Mouse (Mus musculus) neural tube, embryonic 13.5 days (tissue): ENCODE measurements at regions not wholly inside any gene's neighbourhood (a gene's known extent, or its start where the extent isn't known, plus 50 kb on each side); places are given as distances from the start of the nearest gene placed in this dataset.
A peak's percentile ranks its signal among the peaks of the same experiment; 100 is the strongest.

Experiments
- ATAC-seq: fragments of 200-750 bp; cut with Nextera tagmentation; 2 replicates; pipeline ENCODE4 v1.8.0; 2017; ENCODE audit warnings: low read depth, mild to moderate bottlenecking, moderate TSS enrichment, moderate library complexity
- H3K27ac ChIP-seq: fragments of 300-500 bp; sonication (generic); replicated peaks from 2 replicates; pipeline ENCODE4 v1.5.1; 2015; ENCODE audit warnings: moderate library complexity, mild to moderate bottlenecking, inconsistent platforms
- H3K27me3 ChIP-seq: fragments of 300-500 bp; sonication (generic); 2 replicates; pipeline ENCODE4 v1.6.1; 2015; ENCODE audit warnings: mild to moderate bottlenecking, inconsistent platforms
- H3K36me3 ChIP-seq: fragments of 300-500 bp; sonication (generic); 2 replicates; pipeline ENCODE4 v1.6.1; 2015; ENCODE audit warnings: mild to moderate bottlenecking, inconsistent platforms
- H3K4me1 ChIP-seq: fragments of 300-500 bp; sonication (generic); replicated peaks from 2 replicates; pipeline ENCODE4 v1.6.1; 2015; ENCODE audit warnings: inconsistent platforms
- H3K4me2 ChIP-seq: fragments of 300-500 bp; sonication (generic); 2 replicates; pipeline ENCODE4 v1.6.1; 2015; ENCODE audit warnings: inconsistent platforms, mild to moderate bottlenecking, moderate library complexity
- H3K4me3 ChIP-seq: fragments of 300-500 bp; sonication (generic); 2 replicates; pipeline ENCODE4 v1.5.1; 2015; ENCODE audit warnings: mild to moderate bottlenecking, inconsistent platforms
- H3K9ac ChIP-seq: fragments of 300-500 bp; sonication (generic); 2 replicates; pipeline ENCODE4 v1.6.1; 2015; ENCODE audit warnings: moderate library complexity, mild to moderate bottlenecking, inconsistent platforms
- H3K9me3 ChIP-seq: fragments of 300-500 bp; sonication (generic); 2 replicates; pipeline ENCODE4 v1.6.1; 2016; ENCODE audit warnings: inconsistent platforms
- WGBS: fragments of 180-500 bp; shearing (Covaris S2); methylation state at CpG from one replicate; pipeline ENCODE4 v1.1.7; 2015; 5-methylcytosine and 5-hydroxymethylcytosine counted together

DNA sequence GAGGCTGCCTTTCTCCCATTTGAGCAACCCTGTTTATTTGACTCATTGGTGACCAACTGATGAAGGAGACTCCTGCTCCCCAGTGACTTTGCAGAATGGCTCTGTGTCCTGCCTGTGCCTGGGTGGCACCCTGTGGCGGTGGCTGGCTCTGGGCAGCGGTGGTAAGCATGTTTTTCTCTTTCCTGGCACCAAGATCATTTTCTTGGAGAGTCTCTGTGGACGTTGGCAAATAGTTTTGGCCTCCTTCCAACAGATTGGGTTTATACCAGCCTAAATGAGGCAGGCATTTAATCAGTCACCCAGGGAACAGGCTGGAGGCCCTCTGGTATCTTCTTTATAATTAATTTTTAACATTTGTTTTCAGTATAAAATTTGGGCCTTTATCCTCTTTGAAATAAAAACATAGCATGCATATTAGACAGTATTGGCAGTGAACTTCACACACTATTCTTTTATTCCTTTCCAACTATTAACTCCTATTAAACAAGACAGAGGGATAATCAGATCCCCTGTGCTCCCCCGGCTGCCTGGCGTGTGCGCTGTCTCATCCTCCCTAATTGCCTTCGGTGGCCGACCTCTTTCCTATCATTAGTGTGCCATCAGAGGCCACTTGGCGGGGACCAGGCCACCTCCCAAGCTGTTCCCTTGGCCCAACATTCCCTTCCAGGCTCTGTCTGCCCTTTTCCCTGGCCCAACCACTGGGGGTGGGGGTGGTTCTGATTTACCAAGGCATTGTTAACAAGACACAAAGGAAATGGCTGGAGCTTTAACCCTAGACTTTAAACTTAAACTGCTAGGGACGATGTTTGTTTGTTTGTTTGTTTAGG lies 111.8 kb upstream of the Topaz1 start:
- peak overlapping the region; percentile 80 for H3K27ac ChIP-seq
- 19% methylated on average over 10 of the region's 10 CpGs for WGBS
- H3K4me3 ChIP-seq: no peak overlapping the region
- peaks cover 41% of the 10 kb centered on the region for H3K4me1 ChIP-seq
- ATAC-seq: peak; percentile 84
- H3K9me3 ChIP-seq: no peaks in the 10 kb centered on the region
- H3K9ac ChIP-seq: no peak overlapping the region
- H3K36me3 ChIP-seq: no peaks in the 10 kb centered on the region
- no peak overlapping the region for H3K4me2 ChIP-seq
- H3K27me3 ChIP-seq: peaks cover 64% of the 10 kb centered on the region

DNA sequence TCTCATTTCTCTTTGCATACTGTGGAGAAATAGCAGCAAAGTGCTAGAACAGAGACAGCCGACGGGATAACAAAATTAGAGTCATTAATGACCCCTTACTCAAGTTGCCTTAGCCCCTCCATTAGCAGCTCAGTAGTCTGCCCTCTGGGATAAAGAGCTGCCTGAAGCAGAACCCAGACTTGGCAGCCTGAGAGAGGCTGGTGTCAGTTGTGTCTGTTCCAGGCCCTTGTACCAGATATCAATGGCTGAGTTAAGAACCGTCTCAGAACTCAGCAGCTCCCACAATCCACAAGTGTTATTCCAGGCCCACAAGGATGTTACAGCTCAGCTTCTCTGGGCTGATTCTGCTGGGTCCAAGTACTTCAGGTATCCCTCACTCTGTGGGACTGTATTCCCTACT lies 109.6 kb upstream of the Topaz1 start:
- no peak overlapping the region for H3K4me2 ChIP-seq
- ATAC-seq: no peak
- H3K36me3 ChIP-seq: no peaks in the 10 kb centered on the region
- H3K9ac ChIP-seq: no peak overlapping the region
- WGBS: 54% methylated on average over 3 of the region's 3 CpGs
- peaks cover 34% of the 10 kb centered on the region for H3K4me1 ChIP-seq
- H3K27ac ChIP-seq: no peak overlapping the region
- peaks cover 70% of the 10 kb centered on the region for H3K27me3 ChIP-seq
- no peak overlapping the region for H3K4me3 ChIP-seq
- no peaks in the 10 kb centered on the region for H3K9me3 ChIP-seq

DNA sequence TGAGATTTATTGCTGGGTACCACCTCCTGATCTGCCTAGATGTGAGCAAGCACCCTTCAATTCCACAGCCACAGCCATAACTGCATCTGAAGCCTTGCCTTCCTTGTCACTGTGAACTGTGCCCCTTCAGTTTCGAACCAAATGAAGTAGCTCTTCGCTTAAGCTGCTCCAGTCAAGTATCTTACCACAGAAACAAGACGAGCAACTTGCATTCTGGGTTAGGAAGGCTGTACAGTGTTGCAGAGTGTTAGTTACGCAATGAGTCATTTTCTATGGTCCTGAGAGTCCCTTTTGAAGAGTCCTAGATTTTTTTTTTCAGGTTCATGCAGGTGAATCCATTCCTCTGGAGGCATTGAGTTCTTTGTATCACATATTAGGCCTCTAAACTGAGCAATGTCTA lies 107.9 kb upstream of the Topaz1 start:
- no peak for ATAC-seq

DNA sequence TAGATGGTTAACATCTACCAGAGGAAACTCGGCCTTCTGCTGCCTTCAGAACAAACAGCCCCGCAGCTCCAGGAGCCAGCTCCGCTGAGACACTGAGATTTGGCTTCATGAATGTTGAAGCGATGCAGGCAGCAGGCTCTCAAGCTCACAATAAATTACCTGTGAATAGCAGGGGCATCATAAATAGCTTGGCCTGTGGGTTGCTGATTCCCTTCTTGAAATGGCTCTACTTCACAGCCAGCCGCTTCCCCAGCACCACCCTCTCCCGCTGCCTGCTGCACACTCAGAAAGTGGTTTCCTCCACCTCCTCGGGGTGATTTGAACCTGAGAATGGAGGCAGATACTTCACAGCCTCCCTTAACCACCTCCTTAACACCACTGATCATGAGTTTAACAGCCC lies 104.2 kb upstream of the Topaz1 start:
- ATAC-seq: no peak
- Histone ChIP-seq H3K9me3 (no peaks in the 10 kb centered on the region), H3K4me1 (peaks cover 40% of the 10 kb centered on the region), H3K9ac (no peak overlapping the region), H3K36me3 (no peaks in the 10 kb centered on the region), H3K4me3 (no peak overlapping the region), H3K27me3 (peaks cover 48% of the 10 kb centered on the region), H3K4me2 (no peak overlapping the region), H3K27ac (peak overlapping the region; percentile 20)
- WGBS: 15% methylated on average over 7 of the region's 7 CpGs

More for the DNA sequence above, 107.9 kb upstream of the Topaz1 start:
- Histone ChIP-seq H3K4me2 (no peak overlapping the region), H3K27ac (no peak overlapping the region), H3K9ac (no peak overlapping the region), H3K27me3 (peaks cover 56% of the 10 kb centered on the region), H3K36me3 (no peaks in the 10 kb centered on the region), H3K4me3 (no peak overlapping the region), H3K9me3 (no peaks in the 10 kb centered on the region), H3K4me1 (peaks cover 43% of the 10 kb centered on the region)
- 93% methylated on average over 4 of the region's 4 CpGs for WGBS

DNA sequence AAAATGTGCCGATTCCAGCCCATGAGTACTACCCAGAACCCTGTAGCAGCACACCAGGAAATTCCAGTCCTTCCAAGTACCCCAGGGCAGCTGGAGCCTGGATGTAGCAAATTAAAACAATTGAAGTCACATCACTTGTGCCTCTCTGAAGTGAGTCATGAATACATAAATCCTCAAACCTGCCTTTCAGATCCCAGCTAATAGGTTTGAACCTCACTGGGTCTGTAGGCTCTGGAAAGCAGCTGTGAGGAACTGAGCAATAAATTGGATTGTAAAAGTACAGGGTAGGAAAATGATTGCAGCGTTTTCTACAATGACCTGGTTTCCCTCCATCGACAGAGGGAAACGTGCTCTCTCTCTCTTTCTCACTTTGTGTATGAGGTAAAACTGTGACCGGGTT lies 101.6 kb upstream of the Topaz1 start:
- H3K4me2 ChIP-seq: no peak overlapping the region
- 30% methylated on average over 5 of the region's 5 CpGs for WGBS
- no peaks in the 10 kb centered on the region for H3K9me3 ChIP-seq
- ATAC-seq: peak; percentile 37; the same call in 1 of the 2 replicates
- no peak overlapping the region for H3K4me3 ChIP-seq
- no peak overlapping the region for H3K9ac ChIP-seq
- H3K36me3 ChIP-seq: no peaks in the 10 kb centered on the region
- H3K27ac ChIP-seq: no peak overlapping the region
- H3K4me1 ChIP-seq: peaks cover 40% of the 10 kb centered on the region
- H3K27me3 ChIP-seq: peaks cover 23% of the 10 kb centered on the region

DNA sequence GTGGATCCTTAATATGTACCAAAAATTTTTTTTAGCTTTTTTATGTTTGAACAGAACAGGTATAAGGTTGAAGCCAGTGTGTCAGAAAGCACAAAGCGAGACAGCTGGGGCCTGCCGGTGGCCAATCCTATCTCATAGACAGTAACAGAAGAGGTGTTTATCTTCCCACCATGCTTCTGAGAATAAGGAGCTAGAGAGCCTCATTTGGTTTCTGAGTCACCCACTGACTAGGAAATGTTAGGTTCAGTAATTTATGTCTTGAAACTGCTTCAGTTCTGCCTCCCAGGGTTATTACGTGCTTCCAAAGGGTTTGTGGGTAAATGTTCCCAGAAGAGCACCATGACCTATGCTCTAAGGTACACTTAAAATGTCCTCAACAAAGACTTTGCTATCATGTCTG lies 96.3 kb upstream of the Topaz1 start:
- no peak for ATAC-seq
- Histone ChIP-seq H3K27ac (no peak overlapping the region), H3K36me3 (no peaks in the 10 kb centered on the region), H3K4me2 (no peak overlapping the region), H3K4me1 (peaks cover 9% of the 10 kb centered on the region; the same call in 1 of the 2 replicates), H3K9me3 (no peaks in the 10 kb centered on the region), H3K27me3 (no peaks in the 10 kb centered on the region), H3K9ac (no peak overlapping the region), H3K4me3 (no peak overlapping the region)
- 73% methylated on average over 3 of the region's 3 CpGs for WGBS

DNA sequence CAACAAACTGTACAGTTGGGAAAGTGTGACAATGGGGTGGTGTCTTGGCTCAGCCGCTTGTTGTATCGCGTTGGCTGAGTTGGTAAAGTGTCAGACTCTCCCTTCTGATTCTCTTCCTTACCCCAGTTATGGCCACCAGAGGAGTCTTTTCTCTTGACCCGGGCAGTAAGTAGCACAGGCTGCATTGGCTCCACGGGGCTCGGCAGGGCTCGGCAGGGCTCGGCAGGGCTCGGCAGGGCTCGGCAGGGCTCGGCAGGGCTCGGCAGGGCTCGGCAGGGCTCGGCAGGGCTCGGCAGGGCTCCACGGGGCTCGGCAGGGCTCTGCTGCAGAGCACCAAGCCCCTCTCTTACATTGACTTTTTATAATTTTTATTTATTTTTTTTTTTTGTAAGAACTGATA lies 91.6 kb upstream of the Topaz1 start:
- ATAC-seq: no peak
- Histone ChIP-seq H3K27ac (no peak overlapping the region), H3K9me3 (no peaks in the 10 kb centered on the region), H3K9ac (no peak overlapping the region), H3K4me2 (no peak overlapping the region), H3K36me3 (no peaks in the 10 kb centered on the region), H3K27me3 (no peaks in the 10 kb centered on the region), H3K4me1 (peaks cover 8% of the 10 kb centered on the region; the same call in 1 of the 2 replicates), H3K4me3 (no peak overlapping the region)
- WGBS: 58% methylated on average over 17 of the region's 17 CpGs

DNA sequence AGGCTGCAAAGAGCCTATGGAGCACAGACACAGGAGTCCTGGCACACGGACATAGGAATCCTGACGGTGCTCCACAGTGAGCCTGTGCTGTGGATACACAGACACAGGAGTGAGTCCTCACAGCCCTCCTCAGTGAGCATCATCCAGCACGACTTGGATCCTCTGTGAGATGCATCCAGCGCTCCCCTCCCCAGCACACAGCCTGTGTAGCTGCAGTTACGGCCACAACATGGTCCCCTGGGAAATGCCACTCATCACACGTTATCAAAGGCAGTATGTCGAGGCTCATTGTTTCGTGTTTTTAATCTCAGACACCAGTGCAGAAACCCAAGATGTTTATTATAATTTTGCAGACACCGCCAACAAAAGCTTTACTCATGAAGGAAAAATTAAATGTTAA lies 87.1 kb upstream of the Topaz1 start:
- no peak overlapping the region for H3K4me2 ChIP-seq
- H3K9me3 ChIP-seq: no peaks in the 10 kb centered on the region
- H3K4me3 ChIP-seq: no peak overlapping the region
- no peaks in the 10 kb centered on the region for H3K36me3 ChIP-seq
- 58% methylated on average over 9 of the region's 9 CpGs for WGBS
- H3K27me3 ChIP-seq: no peaks in the 10 kb centered on the region
- ATAC-seq: peak; percentile 74
- H3K27ac ChIP-seq: no peak overlapping the region
- no peak overlapping the region for H3K9ac ChIP-seq
- peaks cover 8% of the 10 kb centered on the region; the same call in 1 of the 2 replicates for H3K4me1 ChIP-seq

DNA sequence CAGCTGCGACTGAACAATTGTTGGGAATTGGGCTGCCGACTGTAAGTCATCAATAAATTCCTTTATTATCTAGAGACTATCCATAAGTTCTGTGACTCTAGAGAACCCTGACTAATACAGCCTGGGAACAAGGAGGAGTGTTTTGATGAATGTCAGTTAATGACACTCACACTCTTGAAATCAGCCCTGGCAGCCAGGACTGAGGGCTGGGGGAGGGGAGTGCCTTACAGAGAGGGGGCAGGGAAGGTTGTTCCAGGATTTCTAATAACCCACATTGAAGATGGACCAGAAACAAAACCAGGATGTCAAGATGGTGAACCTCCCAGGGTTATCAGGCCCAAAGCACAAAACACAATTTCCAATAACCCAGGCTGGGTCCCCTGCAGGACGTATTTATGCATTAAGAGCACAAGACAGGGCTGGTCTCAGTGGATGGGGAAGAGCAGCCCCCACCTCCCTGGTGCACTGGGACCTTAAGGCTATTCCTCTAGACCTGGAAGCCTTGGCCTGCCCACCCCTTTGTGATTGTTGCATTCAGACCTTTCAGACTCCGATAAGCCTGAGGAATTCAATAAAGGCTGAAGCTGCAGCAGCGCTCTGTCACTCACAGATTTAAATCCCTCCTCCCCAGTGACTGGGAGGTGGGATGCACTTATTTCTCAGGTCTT lies 80.0 kb upstream of the Topaz1 start:
- Histone ChIP-seq H3K27ac (peak overlapping the region; percentile 56; the same call in 1 of the 2 replicates), H3K4me3 (no peak overlapping the region), H3K4me2 (no peak overlapping the region), H3K27me3 (no peaks in the 10 kb centered on the region), H3K36me3 (no peaks in the 10 kb centered on the region), H3K9me3 (no peaks in the 10 kb centered on the region), H3K4me1 (peaks cover 20% of the 10 kb centered on the region), H3K9ac (no peak overlapping the region)
- 0 out of 2 replicates have a peak, but pooled peaks have one; percentile 27 for ATAC-seq
- WGBS: 37% methylated on average over 4 of the region's 5 CpGs

DNA sequence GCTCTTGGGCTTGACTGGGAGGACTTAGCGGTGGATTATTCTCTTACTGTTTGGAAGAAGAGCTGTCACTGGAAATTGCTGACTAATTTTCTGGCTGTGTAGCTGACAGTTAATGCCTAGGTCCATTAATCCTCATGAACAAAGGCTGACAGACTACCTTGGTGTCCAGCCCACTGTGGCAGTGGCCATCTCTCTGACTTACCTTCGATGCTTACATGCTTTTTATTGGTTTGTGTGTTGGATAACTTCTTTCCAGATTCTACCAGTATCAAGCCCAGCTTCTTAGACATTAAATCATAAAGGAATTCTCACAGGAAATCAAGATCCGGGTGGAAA lies 79.5 kb upstream of the Topaz1 start:
- ATAC-seq: no peak
- 64% methylated on average over 3 of the region's 3 CpGs for WGBS
- H3K4me3 ChIP-seq: no peak overlapping the region
- peak overlapping the region; percentile 56; the same call in 1 of the 2 replicates for H3K27ac ChIP-seq
- H3K27me3 ChIP-seq: no peaks in the 10 kb centered on the region
- no peaks in the 10 kb centered on the region for H3K9me3 ChIP-seq
- H3K4me1 ChIP-seq: peaks cover 21% of the 10 kb centered on the region
- H3K4me2 ChIP-seq: no peak overlapping the region
- no peaks in the 10 kb centered on the region for H3K36me3 ChIP-seq
- H3K9ac ChIP-seq: no peak overlapping the region

DNA sequence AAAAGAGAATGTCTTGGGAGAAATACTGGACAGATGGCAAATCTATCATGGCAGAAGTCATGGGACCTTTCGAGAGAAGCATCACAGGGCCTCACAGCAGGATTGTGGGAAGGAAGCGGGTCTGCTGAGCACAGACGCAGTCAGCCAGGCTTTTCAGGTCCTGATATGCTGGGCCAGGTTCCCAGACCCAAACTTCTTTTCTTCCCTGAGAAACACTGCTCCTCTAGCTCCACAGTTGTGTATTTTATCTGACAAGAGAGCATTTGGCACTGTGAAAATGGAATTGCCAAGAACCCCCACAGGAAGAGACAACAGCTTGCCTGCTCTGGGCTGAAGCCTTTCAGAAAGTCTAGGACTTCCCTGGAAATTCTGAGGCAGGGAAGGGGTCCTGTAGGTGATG lies 73.4 kb upstream of the Topaz1 start:
- Histone ChIP-seq H3K4me1 (peaks cover 32% of the 10 kb centered on the region), H3K27ac (0 out of 2 replicates have a peak overlapping the region, but pooled peaks have one; percentile 24), H3K4me3 (no peak overlapping the region), H3K27me3 (no peaks in the 10 kb centered on the region), H3K36me3 (peaks cover 2% of the 10 kb centered on the region; the same call in 1 of the 2 replicates), H3K9ac (no peak overlapping the region), H3K9me3 (no peaks in the 10 kb centered on the region), H3K4me2 (no peak overlapping the region)
- WGBS: 37% methylated on average over 3 of the region's 3 CpGs
- ATAC-seq: no peak

DNA sequence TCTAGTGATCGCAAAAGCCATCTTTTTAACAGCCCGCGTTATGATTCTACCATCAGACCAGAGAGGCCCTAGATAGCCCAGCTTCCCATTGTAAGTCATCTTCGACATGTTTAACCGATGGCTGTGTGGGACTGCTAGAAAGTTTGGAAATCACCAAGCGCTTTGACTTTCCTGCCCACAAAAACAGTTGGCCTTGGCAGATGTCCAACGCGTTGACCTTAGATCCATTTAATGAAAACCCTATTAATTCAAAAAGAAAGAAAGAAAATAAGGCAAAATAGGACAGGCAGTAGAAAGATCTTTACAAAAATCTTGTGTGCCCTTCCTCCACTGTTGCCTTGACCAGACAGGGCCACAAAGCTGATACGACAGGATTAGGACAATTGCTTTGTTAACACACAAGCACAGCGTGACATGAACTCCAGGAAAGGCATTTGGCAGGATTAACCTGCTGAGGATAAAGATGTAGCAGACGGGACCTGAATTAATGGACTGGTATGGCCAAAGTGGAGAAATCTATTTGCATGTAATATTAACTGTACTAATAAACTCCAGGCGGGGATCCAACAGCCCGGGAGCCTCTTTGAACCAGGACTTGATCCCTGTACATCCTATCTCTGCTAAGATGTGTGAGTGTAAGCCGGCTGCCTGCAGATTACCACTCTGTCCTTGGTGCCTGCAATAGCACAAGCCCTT lies 69.0 kb upstream of the Topaz1 start:
- Histone ChIP-seq H3K4me3 (no peak overlapping the region), H3K9ac (no peak overlapping the region), H3K9me3 (no peaks in the 10 kb centered on the region), H3K36me3 (peaks cover 2% of the 10 kb centered on the region; the same call in 1 of the 2 replicates), H3K27ac (no peak overlapping the region; the same call in 1 of the 2 replicates), H3K27me3 (no peaks in the 10 kb centered on the region), H3K4me1 (peaks cover 21% of the 10 kb centered on the region), H3K4me2 (no peak overlapping the region)
- whole genome bisulfite sequencing: 67% methylated on average over 14 of the region's 14 CpGs
- ATAC-seq: no peak
